Mouse (Mus musculus) skeletal muscle tissue, adult 2 months (tissue): Measurements from ENCODE around the gene Phf23.
A peak's percentile ranks its signal among the peaks of the same experiment; 100 is the strongest.
"Not testable (repeated sequence)": the region's sequence is repeated elsewhere in the genome, so short reads cannot be mapped to it uniquely, and the experiment has no call there.

Source experiments
- DNase-seq: peaks from one replicate; pipeline ENCODE4 v3.0.0-alpha.2; 2012; ENCODE audit warnings: low read depth, low spot score

Gene Phf23

DNA sequence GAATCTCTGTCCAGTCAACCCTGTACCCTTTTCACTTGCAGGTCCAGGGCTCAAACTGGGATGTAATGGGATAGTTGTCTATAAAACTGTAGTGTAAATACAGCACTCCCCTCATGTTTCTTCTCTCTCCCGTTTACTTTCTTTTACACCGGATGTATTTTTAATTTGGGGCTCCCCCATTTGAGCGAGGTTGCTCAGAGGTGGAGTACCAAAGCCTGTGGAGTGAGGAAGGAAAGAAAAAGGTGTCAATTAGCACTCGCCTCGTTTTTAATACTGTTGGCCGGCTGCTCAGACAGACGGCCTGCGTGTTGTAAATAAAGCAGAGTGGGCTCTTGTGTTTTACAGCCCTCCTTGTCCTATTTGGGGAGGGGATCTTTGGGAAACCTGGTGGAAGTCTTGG lies 4.1 kb downstream of the Phf23 start:
- DNase-seq: no peak

DNA sequence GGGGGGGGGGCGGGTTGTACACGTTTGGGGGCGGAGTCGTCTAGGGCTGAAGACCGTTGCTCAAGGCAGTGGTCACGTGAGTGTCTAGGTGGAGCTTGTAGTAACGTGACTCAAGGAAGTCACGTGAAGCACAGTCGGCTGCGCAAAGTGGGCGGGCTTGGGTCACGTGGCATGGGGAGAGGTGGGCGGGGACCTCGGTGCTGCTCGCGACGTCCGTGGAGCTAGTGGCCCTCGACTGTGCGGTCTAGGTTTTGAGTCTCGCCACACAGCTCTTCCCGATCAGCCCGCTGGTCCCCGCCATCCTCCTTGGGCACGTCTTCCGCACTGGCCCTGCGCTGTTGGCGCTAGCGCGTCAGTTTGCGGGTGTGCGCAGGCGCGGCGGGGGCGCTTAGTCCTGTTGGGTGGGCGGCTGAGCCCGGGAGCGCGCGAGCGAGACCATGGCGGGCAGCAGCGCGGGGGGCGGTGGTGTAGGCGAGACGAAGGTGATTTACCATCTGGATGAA lies 4.9 kb downstream of the Phf23 start, which contains the start of gene Dvl2:
Gene Dvl2 (plus strand): TSS at position 200 of the 503 bp plus-strand sequence.
- peak; percentile 98 for DNase-seq

DNA sequence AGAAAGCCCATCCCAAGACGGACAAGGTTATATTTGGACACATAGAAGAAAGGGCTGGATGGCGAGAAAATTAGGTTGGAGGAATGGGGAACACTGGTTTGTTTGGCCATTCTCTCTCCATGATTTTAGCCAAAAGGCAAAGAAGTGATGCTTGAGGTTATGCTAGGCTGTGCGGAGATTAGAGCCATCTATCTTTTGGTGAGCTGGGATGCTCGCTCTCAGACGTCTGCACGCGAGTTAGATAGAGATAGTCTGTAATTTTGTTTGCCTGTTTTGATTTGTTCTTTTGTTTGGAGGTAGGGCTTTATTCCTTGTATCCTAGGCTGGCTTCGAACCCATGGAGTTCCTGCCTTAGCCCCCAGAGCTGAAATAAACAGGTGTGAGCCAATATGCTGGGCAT lies 5.6 kb downstream of the Phf23 start:
- no peak for DNase-seq

DNA sequence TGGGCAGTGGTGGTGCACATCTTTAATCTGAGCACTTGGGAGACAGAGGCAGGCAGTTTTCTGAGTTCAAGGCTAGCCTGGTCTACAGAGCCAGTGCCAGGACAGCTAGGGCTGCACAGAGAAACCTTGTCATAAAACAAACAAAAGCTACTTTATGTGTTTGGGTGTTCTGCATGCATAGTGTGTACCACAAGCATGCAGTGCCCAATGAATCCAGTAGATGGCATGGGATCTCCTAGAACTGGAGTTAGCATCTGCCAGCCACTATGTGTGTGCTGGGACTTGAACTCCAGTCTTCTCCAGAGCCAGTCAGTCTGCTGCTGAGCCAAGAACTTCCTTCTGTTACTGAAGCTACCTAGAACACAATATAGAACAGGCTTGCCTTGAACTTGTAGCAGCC lies 6.3 kb downstream of the Phf23 start:
- DNase-seq: no peak

DNA sequence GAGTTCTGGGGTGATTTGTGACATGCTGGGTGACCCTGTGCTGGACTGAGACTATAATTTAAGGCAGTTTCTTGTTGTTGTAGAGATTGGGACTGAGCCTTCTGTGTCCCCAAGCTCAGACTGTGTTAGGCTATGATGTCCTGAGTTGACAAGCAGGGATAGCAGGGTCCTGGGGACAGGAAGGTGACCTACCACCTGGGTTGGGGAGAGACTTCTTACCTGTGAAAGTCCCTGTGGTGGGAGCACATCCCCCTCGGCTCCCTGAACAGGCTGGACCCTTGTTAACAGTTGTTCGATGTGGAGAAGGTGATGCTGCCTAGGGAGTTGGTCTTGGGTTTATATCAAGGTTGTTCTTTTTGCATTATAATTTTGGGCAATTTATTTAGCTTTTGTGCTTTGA lies 6.9 kb downstream of the Phf23 start:
- DNase-seq: no peak

DNA sequence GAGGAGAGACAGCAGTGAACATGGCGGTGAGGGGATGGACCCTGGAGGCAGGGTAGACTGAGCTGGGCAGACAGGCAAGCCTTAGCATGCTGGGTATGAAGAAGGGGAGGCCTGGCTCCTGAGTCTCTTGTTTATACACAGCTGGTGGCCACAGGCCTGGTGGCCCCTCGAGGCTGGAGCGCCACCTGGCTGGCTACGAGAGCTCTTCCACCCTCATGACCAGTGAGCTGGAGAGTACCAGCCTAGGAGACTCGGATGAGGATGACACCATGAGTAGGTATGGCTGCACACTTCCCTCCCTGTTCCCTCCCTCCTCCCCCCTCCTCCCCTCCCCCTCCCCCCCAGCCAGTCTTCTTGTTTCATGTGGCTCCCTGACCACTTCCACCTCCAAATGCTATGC lies 9.9 kb downstream of the Phf23 start:
- DNase-seq: no peak

DNA sequence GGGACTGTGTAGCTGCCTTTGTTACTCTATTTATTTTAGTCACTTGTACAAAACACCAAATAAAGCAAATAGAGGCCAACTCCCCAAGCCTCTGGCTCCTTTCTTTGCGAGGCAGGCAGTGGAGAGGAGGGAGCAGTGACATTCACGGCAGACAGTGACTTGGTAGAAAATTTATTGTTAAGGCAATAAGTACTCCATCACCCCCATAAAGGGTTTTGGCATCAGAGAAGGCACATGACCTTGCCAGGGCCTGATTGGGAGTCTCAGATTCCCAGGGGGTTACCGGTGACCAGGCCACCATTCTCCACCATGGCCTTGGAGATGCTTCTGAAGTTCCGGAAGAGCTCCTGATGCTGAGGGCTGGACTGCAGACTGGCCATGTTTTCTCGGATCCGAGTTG lies 14.5 kb downstream of the Phf23 start:
- no peak for DNase-seq

DNA sequence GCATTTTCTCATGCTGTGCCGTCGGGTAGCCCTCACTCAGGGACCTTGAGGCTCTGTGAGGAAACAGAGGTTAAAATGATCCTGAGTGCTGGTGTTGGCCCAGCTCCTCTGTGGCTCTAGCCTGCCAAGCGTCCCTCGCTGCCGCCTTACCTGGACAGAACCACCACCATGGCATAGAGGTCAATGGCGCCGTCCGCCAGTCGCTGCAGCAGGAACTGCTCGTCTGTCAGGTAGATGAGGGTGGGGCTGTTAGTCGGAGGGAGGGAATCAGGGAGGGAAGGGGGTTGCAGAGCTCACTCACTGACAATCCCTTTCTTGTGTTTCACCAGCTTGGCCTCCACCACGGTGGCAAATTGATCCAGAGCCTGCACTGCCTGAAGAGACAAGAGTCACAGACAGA lies 15.0 kb downstream of the Phf23 start:
- no peak for DNase-seq

DNA sequence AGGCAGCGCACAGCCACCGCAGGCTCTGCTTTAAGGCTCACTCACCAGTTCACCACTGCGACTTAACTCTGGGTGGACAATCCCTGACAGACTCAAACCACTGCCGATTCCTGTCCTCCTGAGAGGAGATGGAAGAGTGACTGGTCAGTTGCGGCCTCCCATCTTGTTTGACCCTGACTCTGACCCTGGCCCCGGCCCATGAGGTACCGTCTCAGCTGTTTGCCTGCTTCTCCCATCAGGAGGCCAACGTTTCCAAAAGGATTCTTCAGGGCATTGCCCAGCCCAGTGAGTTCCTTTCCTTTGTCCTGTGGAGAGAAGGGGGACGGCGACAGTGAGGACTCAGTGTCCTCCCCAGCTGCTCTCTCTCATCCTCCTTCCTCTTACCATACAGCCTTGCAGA lies 15.4 kb downstream of the Phf23 start:
- no peak for DNase-seq

DNA sequence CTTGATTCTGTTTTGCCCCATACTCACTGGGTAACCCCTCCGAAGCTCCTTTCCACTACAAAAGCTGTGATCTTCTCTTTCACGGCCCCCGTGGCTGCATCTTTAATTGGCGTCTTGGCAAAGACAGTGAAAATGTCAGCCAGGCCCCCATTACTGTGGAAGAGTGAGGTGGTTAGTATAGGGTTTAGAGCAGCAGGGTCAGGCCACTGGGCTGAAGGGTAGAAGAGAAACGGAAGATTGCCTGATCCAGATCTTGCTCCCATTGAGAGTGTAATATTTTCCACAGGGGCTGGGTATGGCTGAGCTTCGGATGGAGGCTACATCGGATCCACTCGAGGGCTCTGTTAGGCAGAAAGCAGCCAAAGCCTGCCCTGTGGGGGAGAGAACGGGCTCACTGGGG lies 17.4 kb downstream of the Phf23 start:
- DNase-seq: no peak

DNA sequence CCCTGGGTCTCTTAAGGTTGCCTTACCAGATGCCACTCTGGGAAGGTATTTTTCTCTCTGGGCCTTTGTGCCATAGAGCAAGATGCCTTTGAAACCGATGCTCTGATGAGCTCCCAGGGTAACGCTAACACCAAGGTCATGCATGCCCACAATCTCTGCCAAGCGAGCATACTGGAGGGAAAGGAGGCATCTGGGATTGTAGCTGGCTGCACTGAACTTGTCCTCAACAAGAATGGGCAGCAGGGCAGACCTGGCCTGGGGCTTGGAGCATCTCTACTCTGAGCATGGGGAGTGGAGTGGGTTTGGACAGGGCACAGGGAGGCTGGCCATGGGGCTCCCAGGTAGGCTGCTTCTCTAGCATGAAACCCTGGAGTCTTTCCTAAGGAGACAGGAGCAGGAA lies 17.8 kb downstream of the Phf23 start:
- no peak for DNase-seq

DNA sequence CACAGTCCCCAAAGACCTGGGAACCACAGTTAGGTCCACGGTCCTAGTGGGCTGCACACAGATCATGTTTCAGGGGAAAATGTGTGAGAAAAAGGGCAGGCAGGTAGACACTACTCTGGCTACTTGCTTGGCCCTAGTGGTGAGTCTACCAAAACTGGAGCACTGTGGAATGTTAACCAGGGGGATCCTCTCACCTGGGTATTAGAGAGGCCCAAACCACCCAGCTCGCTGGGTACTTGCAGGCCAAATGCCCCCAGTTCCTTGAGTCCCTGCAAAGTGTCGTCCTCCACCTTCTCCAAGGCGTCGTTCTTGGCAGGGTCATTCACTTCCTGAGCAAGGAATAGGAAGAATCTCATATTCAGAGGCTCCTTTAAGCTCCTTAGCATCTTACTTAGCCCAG lies 18.5 kb downstream of the Phf23 start:
- no peak for DNase-seq

DNA sequence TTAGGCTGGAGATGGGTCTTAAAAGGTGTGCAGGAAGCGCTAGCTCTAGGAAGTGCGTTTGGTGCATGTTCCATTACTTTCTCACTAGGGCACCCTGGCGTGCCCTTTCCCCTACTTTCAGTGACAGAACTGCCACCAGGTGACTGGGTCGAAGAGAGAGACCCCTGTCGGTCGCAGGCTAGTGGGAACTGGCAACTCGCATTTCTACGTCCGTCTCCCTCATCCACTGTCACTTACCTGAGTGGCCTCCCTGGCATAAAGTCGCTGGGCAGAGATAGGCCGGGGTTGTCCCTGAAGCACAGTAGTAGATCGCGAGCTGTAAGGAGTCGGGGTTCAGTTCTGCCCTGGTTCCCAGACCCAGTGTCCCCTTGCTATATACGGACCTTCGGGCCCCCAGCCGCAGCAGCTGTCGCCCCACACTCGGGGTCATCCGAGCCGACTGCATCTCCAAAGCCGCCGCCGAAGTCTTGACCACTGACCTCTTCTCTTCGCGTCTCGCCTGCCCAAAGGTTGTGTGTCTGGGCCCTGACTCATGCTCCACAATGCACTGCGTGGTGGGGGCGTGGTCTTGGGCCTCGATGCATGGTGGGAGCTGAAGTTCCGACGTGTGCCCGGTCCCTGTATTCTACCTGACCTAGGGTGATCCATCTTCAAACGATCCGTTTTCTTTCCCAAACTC lies 19.4 kb downstream of the Phf23 start, which contains the start of gene Acadvl:
Gene Acadvl (minus strand): TSS at position 532 of the 679 bp plus-strand sequence.
- DNase-seq: peak; percentile 82

DNA sequence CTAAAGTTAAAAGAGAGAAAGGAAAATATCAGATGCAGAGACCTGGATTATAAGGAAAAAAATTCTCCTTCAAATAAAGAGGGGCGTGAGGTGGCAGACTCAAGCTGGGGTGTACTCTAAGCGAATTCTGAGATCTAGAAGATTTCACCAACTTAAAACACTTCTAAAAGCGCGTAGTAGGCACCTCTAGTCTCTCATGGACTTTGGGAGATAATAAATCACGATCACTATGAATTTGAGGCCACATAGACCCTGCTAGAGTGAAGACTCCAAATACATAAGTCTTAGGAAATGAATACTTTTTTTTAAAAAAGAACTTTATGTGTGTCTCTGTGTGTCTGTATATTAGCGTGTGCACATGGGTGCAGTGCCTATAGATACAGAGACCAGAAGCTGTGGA lies 20.1 kb downstream of the Phf23 start:
- no peak for DNase-seq

DNA sequence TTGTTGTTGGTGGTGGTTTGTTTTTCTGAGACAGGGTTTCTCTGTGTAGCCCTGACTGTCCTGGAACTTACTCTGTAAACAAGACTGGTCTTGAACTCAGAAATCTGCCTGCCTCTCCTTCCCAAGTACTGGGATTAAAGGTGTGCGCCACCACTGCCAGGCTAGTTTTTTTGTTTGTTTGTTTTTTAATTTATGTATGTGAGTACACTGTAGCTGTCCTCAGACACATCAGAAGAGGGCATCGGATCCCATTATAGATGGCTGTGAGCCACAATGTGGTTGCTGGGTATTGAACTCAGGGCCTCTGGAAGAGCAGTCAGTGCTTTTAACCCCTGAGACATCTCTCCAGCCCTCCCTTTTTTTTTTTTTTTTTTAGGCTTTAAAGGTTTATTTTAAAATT lies 20.6 kb downstream of the Phf23 start:
- DNase-seq: not testable (repeated sequence)

DNA sequence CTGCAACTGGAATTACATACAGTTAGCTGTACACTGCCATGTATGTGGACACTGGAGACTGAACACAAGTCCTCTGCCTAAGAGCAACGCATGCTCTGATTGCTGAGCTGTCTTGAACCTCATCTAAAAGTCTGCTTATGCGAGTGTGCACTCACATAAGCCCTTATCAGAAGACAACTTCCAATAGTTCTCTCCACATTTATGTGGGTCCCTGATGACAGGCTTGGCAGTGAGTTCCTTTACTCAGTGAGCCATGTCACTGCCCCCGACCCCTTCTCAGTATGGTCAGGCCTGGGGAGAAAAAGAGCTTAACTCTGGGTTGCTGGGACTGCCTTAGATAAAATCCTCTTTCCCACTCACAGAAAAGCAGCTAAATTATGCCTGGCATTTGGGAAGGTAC lies 21.1 kb downstream of the Phf23 start, which contains the start of gene Dlg4:
Gene Dlg4 (plus strand): TSS at position 274 of the 400 bp plus-strand sequence.
- DNase-seq: no peak

DNA sequence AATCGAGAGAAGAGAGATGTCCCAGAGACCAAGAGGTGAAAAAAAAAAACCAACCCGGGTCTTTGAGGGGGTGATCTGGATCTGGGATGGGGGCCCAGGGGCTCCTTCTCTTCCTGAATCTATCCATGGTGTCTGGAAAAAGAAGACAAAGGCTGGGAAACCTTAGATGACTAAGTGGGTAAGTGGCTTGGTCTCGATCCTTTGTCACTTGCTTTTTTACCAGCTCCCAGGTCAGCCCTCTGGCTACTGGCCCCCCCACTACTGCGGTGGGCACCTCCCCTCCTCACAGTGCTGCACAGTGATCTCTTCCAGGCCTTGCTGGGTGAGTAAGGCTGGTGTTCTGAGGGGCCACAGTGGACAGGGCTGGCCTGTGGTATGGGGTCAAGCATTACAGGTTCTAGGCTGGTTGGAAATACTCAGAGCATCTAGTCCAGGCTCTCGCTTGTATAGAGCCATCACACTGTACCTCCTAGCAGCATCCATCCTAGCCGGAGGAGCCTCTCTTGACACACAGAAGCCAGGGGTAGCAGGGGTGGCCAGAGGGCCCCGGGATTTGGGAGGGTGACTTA lies 21.7 kb downstream of the Phf23 start:
- no peak for DNase-seq

DNA sequence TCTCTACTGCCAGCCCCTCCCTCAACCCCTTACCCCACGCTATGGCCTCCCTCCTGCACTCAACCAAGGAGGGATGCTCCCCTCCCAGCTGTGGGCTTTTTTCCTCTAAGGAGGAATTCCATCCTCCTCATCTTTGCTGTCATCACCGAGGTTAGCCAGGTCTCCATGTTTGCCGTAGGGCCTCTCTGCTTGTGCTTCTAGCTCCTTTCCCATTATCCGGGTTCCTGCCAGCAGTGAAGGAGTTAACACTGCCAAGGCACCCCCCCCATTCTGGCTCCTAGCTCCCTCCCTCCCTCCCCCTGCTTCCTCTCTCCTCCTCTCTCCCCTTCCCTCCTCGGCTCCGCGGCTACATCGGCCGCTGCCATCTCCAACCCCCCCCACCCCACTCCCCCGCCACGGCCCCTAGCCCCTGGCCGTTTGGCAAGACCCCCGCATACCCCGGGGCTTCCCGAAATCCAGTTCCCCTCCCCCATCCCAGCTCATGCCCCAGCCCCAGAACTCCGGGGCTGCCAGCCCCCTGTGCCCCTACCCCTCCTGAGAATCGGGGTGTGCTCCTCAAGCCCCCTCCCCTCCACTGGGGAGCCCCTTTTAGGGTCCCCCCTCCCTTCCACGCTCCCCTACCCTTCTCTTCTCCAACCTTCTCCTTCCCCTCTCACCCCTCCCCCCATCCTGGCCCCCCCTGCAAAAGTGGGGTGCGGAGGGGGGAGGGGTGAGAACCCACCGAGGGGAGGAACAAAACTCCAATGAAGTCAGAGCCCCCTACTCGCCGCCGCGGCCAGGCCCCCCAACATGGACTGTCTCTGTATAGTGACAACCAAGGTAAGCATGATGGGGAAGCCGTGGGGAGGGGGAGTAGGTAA lies 22.8 kb downstream of the Phf23 start:
- DNase-seq: no peak

DNA sequence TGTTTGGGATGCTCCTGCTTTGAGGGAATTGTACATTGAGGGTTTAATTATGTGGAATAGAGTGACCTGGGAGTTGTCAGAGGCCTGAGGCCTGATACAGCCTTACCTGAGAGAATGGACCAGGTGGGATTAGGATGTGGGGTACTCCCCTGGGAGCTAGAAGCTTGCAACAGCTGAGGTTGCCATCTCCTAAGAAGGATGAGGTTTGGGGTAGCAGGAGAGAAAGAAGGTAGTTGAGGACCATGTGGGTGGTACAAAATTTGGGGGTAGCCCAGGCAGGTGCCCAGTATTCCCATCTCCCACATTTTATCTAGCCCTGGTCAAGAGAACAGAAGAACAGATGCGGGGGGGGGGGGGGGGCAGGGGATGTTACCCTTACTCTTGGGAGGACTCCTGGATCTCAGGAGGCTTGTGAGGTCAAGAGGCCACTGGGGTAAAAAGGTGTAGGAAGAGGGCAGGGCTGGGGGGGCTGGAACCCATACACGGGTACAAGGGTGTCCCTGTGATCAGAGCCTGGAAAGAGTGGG lies 24.0 kb downstream of the Phf23 start:
- DNase-seq: no peak

DNA sequence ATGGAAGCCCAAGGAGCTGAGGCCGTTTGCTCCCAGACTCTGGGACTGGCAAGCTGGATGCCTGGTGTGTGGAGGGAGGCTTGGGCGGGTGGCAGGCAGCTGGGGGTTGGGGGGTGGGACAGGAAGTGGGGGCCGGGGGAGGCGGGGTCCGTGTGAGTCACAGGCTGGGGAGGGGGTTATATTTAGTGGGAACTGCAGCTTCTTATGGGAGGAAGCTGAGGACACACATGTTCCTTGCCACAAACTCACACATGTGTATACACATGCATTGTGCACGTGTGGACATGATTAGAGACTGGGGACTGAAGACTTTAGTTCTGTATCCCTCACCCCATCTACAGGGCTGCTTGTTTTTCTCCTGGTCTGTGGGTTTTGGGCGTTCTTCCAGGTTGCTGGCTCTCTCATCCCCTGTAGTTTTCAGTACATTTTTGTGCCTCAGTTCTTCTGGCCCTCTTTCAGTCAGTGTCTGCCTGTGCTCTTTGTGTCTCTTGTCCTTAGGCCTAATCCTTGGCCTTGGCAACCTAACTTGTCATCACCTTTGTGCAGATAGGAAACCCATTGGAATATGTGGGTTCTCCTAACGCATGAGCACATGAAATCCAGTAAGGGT lies 24.6 kb downstream of the Phf23 start:
- DNase-seq: no peak

DNA sequence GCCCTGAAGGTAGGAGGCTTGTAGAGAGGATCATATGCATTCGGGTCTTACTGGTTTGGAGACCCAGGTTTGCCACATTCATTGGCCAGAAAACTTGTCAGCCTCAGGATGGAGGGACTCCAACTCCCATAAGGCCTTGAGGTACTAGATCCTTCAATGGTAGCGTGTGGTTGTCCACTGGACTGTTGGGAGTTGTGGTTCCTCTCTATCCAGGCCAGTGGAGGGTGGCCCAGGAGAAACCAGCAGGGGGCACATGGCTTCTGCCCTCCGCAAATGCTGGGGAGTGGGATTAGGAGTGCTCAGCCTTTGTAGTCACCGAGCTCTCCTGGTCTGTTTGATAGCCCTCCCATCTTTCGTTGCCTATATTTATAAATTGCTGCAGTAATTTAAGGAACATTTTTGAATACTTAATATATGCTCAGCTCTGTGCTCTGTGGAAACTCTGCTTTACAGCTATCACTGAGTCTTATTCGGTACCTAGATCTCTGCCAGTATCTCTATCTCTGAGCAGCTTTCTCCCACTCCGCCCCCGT lies 25.2 kb downstream of the Phf23 start:
- peak; percentile 81 for DNase-seq
